Mouse (Mus musculus): ENCODE data around the gene Efna5. TPM values are rescaled to one million over a fixed set of nuclear protein-coding genes. Genes with fewer than 3 reads are reported as not detected.

The Efna5 gene
- polyA plus RNA-seq, 1 experiment from 2014 or later: 65.4 TPM

DNA sequence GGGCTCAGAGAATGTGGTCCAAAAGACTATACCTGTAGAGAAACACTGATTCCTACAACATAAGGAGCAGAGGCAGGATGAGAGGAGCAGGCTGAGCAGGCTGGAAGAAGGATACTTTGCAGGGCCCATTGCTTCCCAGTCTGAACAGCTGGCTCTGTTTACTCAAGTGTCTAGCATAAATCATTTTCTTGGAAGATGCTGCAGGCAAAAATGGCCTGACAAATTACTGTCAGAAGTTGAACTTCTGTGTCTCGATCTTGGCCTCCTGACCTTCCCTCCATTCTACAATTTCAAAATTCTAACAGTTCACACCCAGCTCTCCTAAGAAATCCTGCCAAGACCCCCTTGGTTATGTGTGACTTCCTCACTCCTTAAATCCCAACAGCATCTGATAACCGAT is 105.1 kb downstream of the Efna5 start:
- Histone ChIP-seq H3K27ac (ENCODE audit: low read depth, low read length) (no peak overlapping the region), H3K4me2 (ENCODE audit: low read depth, low read length) (no peak overlapping the region), H3K9me3 (ENCODE audit: control insufficient read depth, low read length) (no peaks in the 10 kb centered on the region), H3K9ac (replicated peaks; ENCODE audit: low read depth, low read length) (no peak overlapping the region), H3K4me3 (ENCODE audit: low read depth, low read length) (no peak overlapping the region), H3K27me3 (ENCODE audit: control insufficient read depth, insufficient read depth, low read length) (no peaks in the 10 kb centered on the region), H3K36me3 (ENCODE audit: control insufficient read depth, insufficient read depth, low read length) (no peaks in the 10 kb centered on the region), H3K4me1 (ENCODE audit: control insufficient read depth, insufficient read depth, low read length) (no peaks in the 10 kb centered on the region; the same call in 1 of the 2 replicates)
- no peak for ATAC-seq (ENCODE audit: low read depth)
- 54% methylated on average over 2 of the region's 2 CpGs for WGBS

GRCm38 (mm10) chr17:62775401-62775800 is 105.7 kb downstream of the Efna5 start:
- H3K4me3 ChIP-seq (ENCODE audit: low read depth, low read length): no peak overlapping the region
- no peaks in the 10 kb centered on the region for H3K27me3 ChIP-seq (ENCODE audit: control insufficient read depth, insufficient read depth, low read length)
- H3K4me1 ChIP-seq (ENCODE audit: control insufficient read depth, insufficient read depth, low read length): no peaks in the 10 kb centered on the region; the same call in 1 of the 2 replicates
- H3K9ac ChIP-seq (replicated peaks; ENCODE audit: low read depth, low read length): no peak overlapping the region
- H3K36me3 ChIP-seq (ENCODE audit: control insufficient read depth, insufficient read depth, low read length): no peaks in the 10 kb centered on the region
- ATAC-seq (ENCODE audit: low read depth): no peak
- no peak overlapping the region for H3K27ac ChIP-seq (ENCODE audit: low read depth, low read length)
- no peak overlapping the region for H3K4me2 ChIP-seq (ENCODE audit: low read depth, low read length)
- no peaks in the 10 kb centered on the region for H3K9me3 ChIP-seq (ENCODE audit: control insufficient read depth, low read length)
- WGBS: 86% methylated on average over 5 of the region's 5 CpGs

- no peak for ATAC-seq (ENCODE audit: low read depth)
- no peak overlapping the region for H3K9ac ChIP-seq (replicated peaks; ENCODE audit: low read depth, low read length)
- no peak overlapping the region for H3K4me2 ChIP-seq (ENCODE audit: low read depth, low read length)
- H3K9me3 ChIP-seq (ENCODE audit: control insufficient read depth, low read length): no peaks in the 10 kb centered on the region
- no peaks in the 10 kb centered on the region; the same call in 1 of the 2 replicates for H3K4me1 ChIP-seq (ENCODE audit: control insufficient read depth, insufficient read depth, low read length)
- H3K27ac ChIP-seq (ENCODE audit: low read depth, low read length): no peak overlapping the region
- no peak overlapping the region for H3K4me3 ChIP-seq (ENCODE audit: low read depth, low read length)
- H3K36me3 ChIP-seq (ENCODE audit: control insufficient read depth, insufficient read depth, low read length): no peaks in the 10 kb centered on the region
- 90% methylated on average over 7 of the region's 7 CpGs for WGBS
- H3K27me3 ChIP-seq (ENCODE audit: control insufficient read depth, insufficient read depth, low read length): no peaks in the 10 kb centered on the region
These were observed 106.4 kb downstream of the Efna5 start for GRCm38 (mm10) chr17:62774749-62775148.

DNA sequence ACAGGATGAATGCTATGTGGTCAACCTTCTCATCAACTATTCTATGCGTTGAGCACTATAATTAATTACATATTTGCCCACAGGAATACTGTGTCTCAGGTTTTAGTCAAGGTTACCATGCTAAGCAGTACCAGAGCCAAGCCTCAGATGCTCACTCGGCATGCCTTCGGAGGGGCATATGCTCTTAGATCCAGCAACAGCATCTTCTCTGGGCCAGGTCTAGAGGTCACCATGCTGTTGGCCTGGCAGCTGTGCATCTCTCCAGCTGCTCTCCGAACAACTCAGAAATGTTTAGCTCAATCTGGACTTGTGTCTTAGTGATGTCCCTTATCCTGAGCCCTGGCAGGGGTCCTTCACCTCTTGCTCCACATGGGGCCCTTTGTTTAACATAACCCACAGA is 114.4 kb downstream of the Efna5 start:
- no peaks in the 10 kb centered on the region for H3K36me3 ChIP-seq (ENCODE audit: control insufficient read depth, insufficient read depth, low read length)
- no peak overlapping the region for H3K9ac ChIP-seq (replicated peaks; ENCODE audit: low read depth, low read length)
- H3K27ac ChIP-seq (ENCODE audit: low read depth, low read length): no peak overlapping the region
- H3K4me3 ChIP-seq (ENCODE audit: low read depth, low read length): no peak overlapping the region
- no peaks in the 10 kb centered on the region for H3K4me1 ChIP-seq (ENCODE audit: control insufficient read depth, insufficient read depth, low read length)
- WGBS: 62% methylated on average over 4 of the region's 4 CpGs
- H3K9me3 ChIP-seq (ENCODE audit: control insufficient read depth, low read length): no peaks in the 10 kb centered on the region
- H3K27me3 ChIP-seq (ENCODE audit: control insufficient read depth, insufficient read depth, low read length): no peaks in the 10 kb centered on the region
- no peak overlapping the region for H3K4me2 ChIP-seq (ENCODE audit: low read depth, low read length)
- no peak for ATAC-seq (ENCODE audit: low read depth)

DNA sequence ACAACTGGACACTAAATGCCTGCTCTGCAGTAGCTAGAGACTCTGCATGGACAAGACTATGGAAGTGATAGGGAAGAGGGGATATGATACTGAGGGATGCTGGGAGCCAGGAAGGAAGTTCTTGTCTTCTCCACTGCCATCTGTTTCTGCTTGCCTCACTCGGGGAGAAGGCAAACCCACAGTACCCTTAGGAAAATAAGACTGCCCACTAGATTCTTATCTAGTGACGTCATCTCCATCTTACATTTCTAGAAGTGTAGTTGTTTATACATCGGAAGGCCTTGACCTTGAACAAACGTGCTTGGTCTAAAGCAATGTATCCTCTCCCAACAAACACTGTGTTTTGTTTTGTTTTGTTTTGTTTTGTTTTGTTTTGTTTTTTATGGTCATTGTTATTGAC is 116.0 kb downstream of the Efna5 start:
- H3K4me2 ChIP-seq (ENCODE audit: low read depth, low read length): no peak overlapping the region
- no peaks in the 10 kb centered on the region for H3K9me3 ChIP-seq (ENCODE audit: control insufficient read depth, low read length)
- H3K27me3 ChIP-seq (ENCODE audit: control insufficient read depth, insufficient read depth, low read length): no peaks in the 10 kb centered on the region
- no peak overlapping the region for H3K27ac ChIP-seq (ENCODE audit: low read depth, low read length)
- WGBS: 90% methylated on average over 4 of the region's 4 CpGs
- H3K9ac ChIP-seq (replicated peaks; ENCODE audit: low read depth, low read length): no peak overlapping the region
- ATAC-seq (ENCODE audit: low read depth): no peak
- no peaks in the 10 kb centered on the region for H3K36me3 ChIP-seq (ENCODE audit: control insufficient read depth, insufficient read depth, low read length)
- no peaks in the 10 kb centered on the region for H3K4me1 ChIP-seq (ENCODE audit: control insufficient read depth, insufficient read depth, low read length)
- H3K4me3 ChIP-seq (ENCODE audit: low read depth, low read length): no peak overlapping the region

DNA sequence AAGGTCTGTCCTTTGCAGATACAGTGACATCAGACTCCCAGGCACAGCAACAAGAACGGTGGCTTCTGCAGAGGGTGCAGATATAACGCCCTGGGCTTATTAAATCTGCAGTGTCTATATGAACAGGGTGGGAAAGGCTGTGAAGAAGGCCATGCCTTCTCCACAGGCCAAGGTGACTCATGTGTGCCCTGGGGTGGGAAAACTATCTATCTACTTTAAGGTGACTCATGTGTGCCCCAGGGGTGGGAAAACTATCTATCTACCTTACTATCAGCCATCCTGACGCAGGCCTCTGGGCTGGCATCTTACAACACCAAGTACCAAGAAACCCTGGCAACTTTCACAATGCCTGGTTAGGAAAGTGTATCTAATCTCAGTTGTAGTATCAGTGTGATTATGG is 124.2 kb downstream of the Efna5 start:
- Histone ChIP-seq H3K9ac (replicated peaks; ENCODE audit: low read depth, low read length) (no peak overlapping the region), H3K9me3 (ENCODE audit: control insufficient read depth, low read length) (no peaks in the 10 kb centered on the region), H3K27ac (ENCODE audit: low read depth, low read length) (no peak overlapping the region), H3K36me3 (ENCODE audit: control insufficient read depth, insufficient read depth, low read length) (no peaks in the 10 kb centered on the region), H3K4me2 (ENCODE audit: low read depth, low read length) (no peak overlapping the region), H3K4me3 (ENCODE audit: low read depth, low read length) (no peak overlapping the region), H3K4me1 (ENCODE audit: control insufficient read depth, insufficient read depth, low read length) (no peaks in the 10 kb centered on the region), H3K27me3 (ENCODE audit: control insufficient read depth, insufficient read depth, low read length) (no peaks in the 10 kb centered on the region)
- 92% methylated on average over 3 of the region's 3 CpGs for WGBS
- ATAC-seq (ENCODE audit: low read depth): no peak

DNA sequence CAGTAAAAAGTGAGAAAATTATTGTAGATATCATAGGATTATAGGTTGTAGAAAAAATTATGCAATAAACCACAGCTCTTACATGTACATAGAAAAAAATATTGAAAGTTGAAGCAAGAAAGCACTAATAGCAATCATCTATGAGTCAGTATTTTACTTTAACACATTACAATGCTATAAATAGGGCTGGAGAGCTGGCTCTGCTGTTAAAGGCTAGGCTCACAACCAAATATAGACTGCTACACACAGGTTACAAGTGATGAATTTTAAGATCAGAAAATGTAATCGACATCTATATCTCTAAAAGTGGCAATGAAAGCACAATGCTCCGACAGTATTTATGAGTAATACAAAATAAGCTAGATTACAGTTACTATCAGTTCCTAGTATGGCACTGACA is 125.5 kb downstream of the Efna5 start:
- 87% methylated on average over 2 of the region's 2 CpGs for WGBS
- Histone ChIP-seq H3K27me3 (ENCODE audit: control insufficient read depth, insufficient read depth, low read length) (no peaks in the 10 kb centered on the region), H3K9ac (replicated peaks; ENCODE audit: low read depth, low read length) (no peak overlapping the region), H3K27ac (ENCODE audit: low read depth, low read length) (no peak overlapping the region), H3K9me3 (ENCODE audit: control insufficient read depth, low read length) (no peaks in the 10 kb centered on the region), H3K4me3 (ENCODE audit: low read depth, low read length) (no peak overlapping the region), H3K36me3 (ENCODE audit: control insufficient read depth, insufficient read depth, low read length) (no peaks in the 10 kb centered on the region), H3K4me1 (ENCODE audit: control insufficient read depth, insufficient read depth, low read length) (no peaks in the 10 kb centered on the region), H3K4me2 (ENCODE audit: low read depth, low read length) (no peak overlapping the region)
- ATAC-seq (ENCODE audit: low read depth): no peak

- ATAC-seq (ENCODE audit: low read depth): no peak
- Histone ChIP-seq H3K27me3 (ENCODE audit: control insufficient read depth, insufficient read depth, low read length) (no peaks in the 10 kb centered on the region), H3K4me1 (ENCODE audit: control insufficient read depth, insufficient read depth, low read length) (peaks cover 1% of the 10 kb centered on the region; the same call in 1 of the 2 replicates), H3K4me2 (ENCODE audit: low read depth, low read length) (no peak overlapping the region), H3K36me3 (ENCODE audit: control insufficient read depth, insufficient read depth, low read length) (no peaks in the 10 kb centered on the region), H3K9ac (replicated peaks; ENCODE audit: low read depth, low read length) (no peak overlapping the region), H3K27ac (ENCODE audit: low read depth, low read length) (no peak overlapping the region), H3K4me3 (ENCODE audit: low read depth, low read length) (no peak overlapping the region), H3K9me3 (ENCODE audit: control insufficient read depth, low read length) (no peaks in the 10 kb centered on the region)
- WGBS: 89% methylated on average over 4 of the region's 4 CpGs
These were observed 126.5 kb downstream of the Efna5 start for GRCm38 (mm10) chr17:62754638-62755037.

GRCm38 (mm10) chr17:62752381-62752889 is 128.7 kb downstream of the Efna5 start:
- 51% methylated on average over 2 of the region's 2 CpGs for WGBS
- no peak for ATAC-seq (ENCODE audit: low read depth)

More at GRCm38 (mm10) chr17:62752381-62752889, 128.7 kb downstream of the Efna5 start:
- Histone ChIP-seq H3K36me3 (ENCODE audit: control insufficient read depth, insufficient read depth, low read length) (no peaks in the 10 kb centered on the region), H3K9ac (replicated peaks; ENCODE audit: low read depth, low read length) (no peak overlapping the region), H3K4me3 (ENCODE audit: low read depth, low read length) (no peak overlapping the region), H3K4me1 (ENCODE audit: control insufficient read depth, insufficient read depth, low read length) (peaks cover 21% of the 10 kb centered on the region), H3K27me3 (ENCODE audit: control insufficient read depth, insufficient read depth, low read length) (no peaks in the 10 kb centered on the region), H3K9me3 (ENCODE audit: control insufficient read depth, low read length) (no peaks in the 10 kb centered on the region), H3K4me2 (ENCODE audit: low read depth, low read length) (no peak overlapping the region), H3K27ac (ENCODE audit: low read depth, low read length) (no peak overlapping the region)
